Mouse (Mus musculus) 3134 (cell line): ENCODE results near the gene Zfp386.

Source experiments
- DNase-seq: peaks from one replicate; pipeline ENCODE4 v3.0.0-alpha.2; 2011; ENCODE audit warnings: low spot score; ENCODE audit not compliant: insufficient read length; ENCODE audit errors: extremely low read depth

Gene Zfp386

DNA sequence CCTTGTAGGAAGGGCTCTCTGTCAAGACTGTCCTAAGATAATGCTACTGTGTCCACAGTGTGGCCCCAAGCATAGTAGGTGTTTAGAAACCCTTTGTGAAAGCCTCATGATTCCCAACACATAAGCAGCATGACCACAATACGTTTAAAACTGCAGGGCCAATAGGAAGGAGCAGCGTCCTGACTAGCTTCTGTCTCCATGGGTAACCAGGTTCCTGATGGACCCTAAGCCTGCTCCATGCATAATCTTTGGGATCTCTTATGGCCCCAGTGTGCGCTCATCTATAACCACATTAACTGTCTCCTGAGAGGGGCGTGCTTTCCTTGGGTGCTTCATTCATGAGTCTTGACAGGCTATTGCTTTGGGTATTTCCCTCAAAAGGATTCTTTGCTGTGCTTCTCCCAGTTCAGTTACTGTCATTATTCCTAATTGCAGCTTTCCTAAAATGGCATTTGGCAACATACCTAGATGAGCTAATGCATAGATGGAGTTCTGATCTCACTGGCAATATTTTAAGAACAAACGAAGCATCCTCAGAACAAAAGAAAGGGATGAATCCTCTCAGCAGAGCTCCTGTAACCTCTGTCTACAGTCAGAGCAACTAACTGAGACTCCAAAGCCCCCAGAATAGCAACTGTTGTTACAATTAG lies 39.6 kb downstream of the Zfp386 start:
- no peak for DNase-seq

DNA sequence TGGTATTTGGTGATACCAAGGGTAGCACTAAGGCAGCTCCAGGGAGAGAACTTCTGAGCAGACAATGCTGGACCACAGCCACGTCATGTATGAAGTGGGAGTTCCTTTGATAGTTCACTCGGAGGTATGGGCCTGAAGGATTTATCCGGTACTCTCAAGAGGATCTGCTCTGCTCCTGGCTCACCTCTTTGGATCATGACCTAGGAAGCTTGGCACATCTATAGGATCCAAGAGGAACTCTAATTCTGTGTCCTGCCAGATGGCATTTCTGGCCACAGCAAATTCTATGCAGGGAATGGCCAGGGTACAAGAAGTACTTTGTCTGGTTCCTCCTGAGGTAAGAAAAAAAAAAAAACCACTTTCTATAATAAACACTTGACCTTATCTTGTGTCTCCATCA lies 42.3 kb downstream of the Zfp386 start:
- no peak for DNase-seq

DNA sequence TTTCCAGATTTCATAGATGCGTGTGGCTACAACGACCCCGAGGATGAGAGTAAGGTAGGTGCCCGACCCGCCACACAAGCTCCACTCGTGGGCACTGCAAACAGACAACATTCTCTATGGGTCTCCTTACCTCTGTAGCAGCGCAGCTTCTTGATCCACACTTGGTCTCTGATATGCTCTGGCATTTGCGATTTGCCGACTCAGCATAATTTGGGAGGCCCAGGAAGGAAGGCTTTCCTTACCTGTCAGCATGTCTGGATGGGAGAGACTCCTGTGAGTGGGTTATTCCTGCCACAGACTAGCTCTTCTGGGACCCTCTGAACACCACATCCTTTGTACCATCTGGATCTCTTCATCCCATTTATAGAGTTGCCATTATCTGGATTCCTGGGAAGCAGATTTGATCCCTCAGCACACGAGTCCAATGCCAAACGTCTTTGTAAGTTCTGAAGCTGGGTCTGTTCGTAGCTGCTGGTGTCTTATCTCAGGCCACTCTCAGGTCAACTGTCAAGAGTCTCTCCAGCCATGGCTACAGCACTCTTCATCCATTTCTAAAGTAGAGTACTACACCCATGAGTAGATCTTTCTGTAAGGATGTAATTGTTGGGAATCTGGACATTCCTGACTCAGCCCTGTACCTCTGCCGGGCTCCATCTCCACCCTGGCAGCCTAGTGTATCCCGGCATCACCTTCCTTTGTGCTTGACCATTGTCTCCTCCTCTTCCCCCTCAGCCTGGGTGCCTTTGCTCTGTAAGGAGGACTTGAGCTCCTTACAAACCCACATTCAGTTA lies 47.4 kb downstream of the Zfp386 start:
- DNase-seq, result no peak

DNA sequence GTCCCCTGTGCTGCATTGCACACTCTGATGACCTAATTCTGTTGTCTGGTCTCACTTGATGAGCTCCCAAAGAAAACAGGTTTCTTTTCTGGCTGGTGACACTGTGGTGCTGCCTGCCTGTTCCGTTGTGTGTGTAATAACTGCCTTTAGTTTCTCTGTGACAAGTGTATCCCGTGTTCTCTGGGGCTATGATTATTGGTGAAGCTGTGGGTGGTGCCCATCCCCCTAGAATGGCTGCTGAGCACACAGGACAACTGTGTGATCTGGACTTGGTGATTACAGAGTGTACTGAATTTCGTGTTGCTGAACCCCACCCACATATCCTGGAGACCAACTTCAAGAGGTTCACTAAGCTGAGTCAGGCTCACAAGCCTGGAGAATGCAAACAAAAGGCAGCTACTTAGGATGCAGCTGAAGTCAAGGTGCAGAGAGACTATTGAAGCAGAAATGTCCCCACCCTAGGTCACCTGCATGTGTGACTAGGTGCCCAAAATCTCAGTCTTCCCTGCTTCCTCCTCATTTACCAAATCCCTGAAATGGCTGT lies 48.9 kb downstream of the Zfp386 start:
- no peak for DNase-seq

DNA sequence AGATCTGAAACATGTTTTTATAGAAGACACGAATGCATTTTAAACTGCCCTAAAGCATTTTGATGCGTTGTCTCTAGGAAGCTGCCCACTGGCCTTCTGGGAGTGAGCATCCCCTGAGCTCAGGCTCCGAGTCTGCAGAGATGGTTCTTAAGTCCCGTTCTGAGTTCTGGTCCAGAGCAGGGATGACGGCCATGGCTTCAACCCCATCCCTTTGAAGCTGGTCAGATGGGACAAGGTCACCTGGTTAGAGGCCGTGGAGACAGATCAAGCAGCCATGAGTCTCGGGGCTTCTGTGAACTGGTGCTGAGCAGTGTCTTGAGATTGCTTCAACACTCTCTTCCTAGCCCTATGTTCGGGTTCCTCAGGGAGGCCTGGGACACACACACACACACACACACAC lies 49.6 kb downstream of the Zfp386 start:
- no peak for DNase-seq

DNA sequence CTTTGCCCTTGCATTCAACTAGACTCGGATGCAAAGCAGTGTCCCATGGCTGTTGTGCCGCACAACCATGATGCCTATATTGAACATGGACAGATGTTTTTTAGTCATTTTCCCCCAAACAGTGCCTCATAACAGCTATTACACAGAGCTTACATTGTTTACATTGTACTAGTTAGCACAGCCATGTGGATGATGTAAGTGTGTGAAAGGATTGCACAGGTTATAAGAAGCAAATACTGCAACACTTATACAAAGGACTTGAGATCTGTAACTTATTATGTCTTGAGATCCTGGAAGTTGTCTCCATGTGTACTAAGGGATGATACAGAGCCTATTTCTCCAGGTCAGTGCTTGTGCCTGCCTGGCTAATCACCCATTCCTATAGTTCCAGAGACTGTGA lies 54.4 kb downstream of the Zfp386 start:
- DNase-seq, result no peak

DNA sequence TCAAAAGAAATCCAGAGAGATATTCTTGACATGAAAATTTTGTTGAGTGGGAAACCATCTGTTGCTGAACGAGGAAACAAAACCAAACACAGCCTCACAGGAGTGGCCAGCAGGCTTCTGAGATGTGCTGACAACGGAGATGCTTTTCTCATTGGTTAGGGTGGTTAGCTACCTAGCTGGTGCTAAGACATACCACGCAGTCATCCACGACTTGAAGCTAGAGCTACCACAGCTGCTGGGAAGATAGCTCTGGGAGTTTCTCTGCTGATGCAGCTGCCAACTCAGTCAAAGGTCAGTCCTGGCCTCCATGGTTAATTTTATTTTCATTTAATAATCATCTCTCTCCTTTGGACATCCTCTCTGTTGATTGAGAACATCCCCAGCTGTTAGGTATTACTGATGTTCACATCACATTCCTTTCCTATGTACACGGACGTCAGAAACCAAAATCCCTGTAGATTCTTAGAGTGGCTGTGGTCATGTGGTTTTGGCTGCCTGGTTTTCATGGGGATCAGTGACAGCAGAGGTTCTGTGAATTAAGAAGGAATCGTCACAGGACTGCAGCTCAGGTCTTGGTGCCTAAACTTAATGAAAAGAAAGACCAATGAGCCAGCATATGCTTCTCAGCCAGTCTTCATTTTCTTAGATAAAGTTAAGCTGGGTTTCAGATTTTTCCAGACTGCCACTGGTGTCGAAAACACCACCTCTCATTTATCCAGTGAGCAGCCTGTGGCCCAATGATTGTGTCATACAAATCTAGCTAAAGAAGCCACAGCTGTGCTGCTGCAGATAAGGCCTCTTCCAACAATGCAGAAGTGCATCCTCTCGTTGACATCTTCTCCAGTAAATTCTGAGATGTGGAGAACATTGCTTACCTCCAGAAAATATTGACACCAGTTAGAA lies 62.2 kb downstream of the Zfp386 start:
- peak; percentile 8 for DNase-seq

DNA sequence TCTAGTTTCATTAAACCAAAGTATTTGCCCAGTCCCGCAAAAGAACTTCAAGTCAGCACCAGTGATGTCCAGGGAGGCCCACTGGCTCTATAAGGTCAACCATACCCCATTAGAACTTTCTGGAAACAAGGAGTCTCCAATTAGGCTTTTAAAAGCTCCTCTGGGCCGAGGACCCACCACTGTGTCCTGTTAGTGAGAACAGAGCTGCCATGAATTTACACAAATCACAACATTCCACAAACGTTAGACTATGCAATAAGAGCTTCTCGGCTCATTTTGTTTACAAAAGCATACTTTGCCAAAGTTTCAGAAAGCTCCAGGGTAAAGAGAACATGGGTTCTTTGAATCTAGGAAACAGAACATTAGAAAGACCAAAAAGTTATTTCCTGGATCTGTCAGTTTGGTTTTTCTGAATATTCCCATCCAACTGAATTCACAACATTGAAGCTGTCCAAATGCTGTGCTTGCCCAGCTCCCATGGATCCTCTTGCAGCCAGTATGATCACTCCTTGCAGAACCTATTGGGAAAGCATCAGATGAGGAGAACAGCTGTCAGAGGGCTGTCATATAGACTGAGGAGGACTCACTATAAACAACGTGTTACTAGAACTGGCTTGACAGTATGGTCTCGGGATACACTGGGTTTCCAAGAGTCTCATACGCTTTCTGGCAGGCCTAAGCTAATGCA lies 63.6 kb downstream of the Zfp386 start:
- no peak for DNase-seq
